Mouse (Mus musculus) lung, embryonic 14.5 days (tissue): ENCODE measurements around the gene Polr3gl. TPM values are rescaled to one million over a fixed set of nuclear protein-coding genes. Genes with fewer than 3 reads are reported as not detected.
"Not testable (repeated sequence)": the region's sequence is repeated elsewhere in the genome, so short reads cannot be mapped to it uniquely, and the experiment has no call there.

Experiments
- ATAC-seq: fragments of 200-750 bp; cut with Nextera tagmentation; 2 replicates; pipeline ENCODE4 v1.8.0; 2017; ENCODE audit warnings: mild to moderate bottlenecking, moderate TSS enrichment, moderate library complexity; ENCODE audit not compliant: insufficient read depth
- DNase-seq: peaks from one replicate; pipeline ENCODE4 v3.0.0-alpha.2; 2015
- H3K27ac ChIP-seq: fragments of 300-500 bp; sonication (generic); 2 replicates; pipeline ENCODE4 v1.5.1; 2014; ENCODE audit warnings: low read depth, mild to moderate bottlenecking, moderate library complexity
- H3K27me3 ChIP-seq: fragments of 300-500 bp; sonication (generic); 2 replicates; pipeline ENCODE4 v1.6.1; 2014; ENCODE audit warnings: low read length, control low read depth; ENCODE audit not compliant: insufficient read depth
- H3K36me3 ChIP-seq: fragments of 300-500 bp; sonication (generic); 2 replicates; pipeline ENCODE4 v1.6.1; 2014; ENCODE audit warnings: control low read depth; ENCODE audit not compliant: insufficient read depth
- H3K4me1 ChIP-seq: fragments of 300-500 bp; sonication (generic); 2 replicates; pipeline ENCODE4 v1.6.1; 2014; ENCODE audit warnings: antibody characterized with exemption, control low read depth; ENCODE audit not compliant: insufficient read depth
- H3K4me2 ChIP-seq: fragments of 300-500 bp; sonication (generic); 2 replicates; pipeline ENCODE4 v1.6.1; 2014; ENCODE audit warnings: mild to moderate bottlenecking
- H3K4me3 ChIP-seq: fragments of 300-500 bp; sonication (generic); 2 replicates; pipeline ENCODE4 v1.5.1; 2014; ENCODE audit warnings: low read depth, low read length
- H3K9ac ChIP-seq: fragments of 300-500 bp; sonication (generic); 2 replicates; pipeline ENCODE4 v1.6.1; 2014
- H3K9me3 ChIP-seq: fragments of 300-500 bp; sonication (generic); 2 replicates; pipeline ENCODE4 v1.6.1; 2016; ENCODE audit warnings: low read depth, low read length, control low read depth
- CTCF ChIP-seq: IDR thresholded peaks from 2 replicates; pipeline ENCODE4 v1.5.1; 2016; ENCODE audit warnings: antibody characterized with exemption, low read depth
- WGBS: fragments of 180-500 bp; shearing (Covaris S2); extraction: QIAGEN DNeasy Blood & Tissue Kit; methylation state at CpG from one replicate; pipeline ENCODE4 v1.1.7; 2014; 5-methylcytosine and 5-hydroxymethylcytosine counted together
- polyA plus RNA-seq: library from polyadenylated mRNA; unstranded; fragments of >200 nt; fragmentation: Nextera tagmentation; extraction: Ambion mirVana; gene quantifications from 2 replicates; pipeline ENCODE4 v1.2.1, GENCODE M21; 2014

Gene Polr3gl
- polyA plus RNA-seq, 1 experiment from 2014 or later, result 22.9 TPM

DNA sequence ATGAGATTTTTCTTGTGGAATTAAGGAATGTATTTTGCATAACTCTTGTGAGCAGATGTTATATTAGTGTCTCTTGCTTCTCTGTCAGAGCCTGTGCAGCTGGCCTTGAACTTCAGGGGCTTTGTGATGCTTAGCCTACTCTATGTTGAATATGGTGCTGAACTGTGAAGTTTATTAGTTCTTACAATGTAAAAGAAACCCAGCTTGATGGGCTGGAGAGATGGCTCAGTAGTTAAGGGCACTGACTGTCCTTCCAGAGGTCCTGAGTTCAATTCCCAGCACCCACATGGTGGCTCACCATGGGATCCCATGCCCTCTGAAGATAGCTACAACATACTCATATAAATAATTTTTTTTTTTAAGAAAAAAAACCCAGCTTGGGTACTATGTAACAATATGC is 38.1 kb upstream of the Polr3gl start:
- H3K27me3 ChIP-seq, result no peaks in the 10 kb centered on the region
- DNase-seq (no peak), ATAC-seq (no peak)
- no peak for TF ChIP-seq CTCF
- peaks cover 8% of the 10 kb centered on the region; the same call in 1 of the 2 replicates for H3K4me1 ChIP-seq
- H3K4me3 ChIP-seq, result no peak overlapping the region
- H3K4me2 ChIP-seq, result no peak overlapping the region
- H3K9ac ChIP-seq, result no peak overlapping the region
- H3K27ac ChIP-seq, result no peak overlapping the region
- no peaks in the 10 kb centered on the region for H3K9me3 ChIP-seq
- H3K36me3 ChIP-seq, result peaks cover 32% of the 10 kb centered on the region

- no peak for TF ChIP-seq CTCF
- no peaks in the 10 kb centered on the region for H3K9me3 ChIP-seq
Measured at GRCm38 (mm10) chr3:96629729-96630600, 36.0 kb upstream of the Polr3gl start, which contains the start of gene Rbm8a. Rbm8a (plus strand) TSS chr3:96629933.

DNA sequence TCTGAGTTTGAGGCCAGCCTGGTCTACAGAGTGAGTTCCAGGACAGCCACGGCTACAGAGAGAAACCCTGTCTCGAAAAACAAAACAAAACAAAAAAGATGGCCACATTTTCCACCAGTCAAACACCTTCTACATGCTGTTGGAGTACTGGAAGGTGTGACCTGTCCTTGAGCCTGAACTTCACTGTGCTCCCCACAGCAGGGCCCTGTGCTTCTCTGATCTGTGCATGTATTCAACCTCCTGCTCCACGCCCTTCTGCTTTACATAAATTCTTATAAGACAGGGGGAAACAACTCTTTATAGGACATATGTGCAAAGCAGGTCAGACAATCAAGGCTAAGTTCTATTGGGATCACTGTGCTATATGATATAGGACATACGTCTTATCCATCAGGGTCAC is 29.2 kb upstream of the Polr3gl start:
- Histone ChIP-seq H3K4me3 (no peak overlapping the region), H3K27ac (no peak overlapping the region), H3K9me3 (no peaks in the 10 kb centered on the region), H3K9ac (no peak overlapping the region), H3K27me3 (no peaks in the 10 kb centered on the region), H3K4me2 (no peak overlapping the region), H3K4me1 (no peaks in the 10 kb centered on the region), H3K36me3 (peaks cover 50% of the 10 kb centered on the region)
- ATAC-seq (no peak), DNase-seq (no peak)
- WGBS, result 92% methylated on average over 4 of the region's 4 CpGs
- TF ChIP-seq CTCF, result no peak

More at GRCm38 (mm10) chr3:96629729-96630600, 36.0 kb upstream of the Polr3gl start, which contains the start of gene Rbm8a:
- peak; percentile 100 for DNase-seq
- Histone ChIP-seq H3K9ac (peak within 1 kb of the TSS; percentile 79), H3K36me3 (peaks cover 33% of the 10 kb centered on the region), H3K4me2 (peak within 1 kb of the TSS; percentile 75), H3K27me3 (no peaks in the 10 kb centered on the region), H3K4me1 (0 out of 2 replicates have a peak, but pooled peaks cover 3% of the 10 kb centered on the region), H3K4me3 (peak within 1 kb of the TSS; percentile 67), H3K27ac (peak within 1 kb of the TSS; percentile 86)
- peak; percentile 95 for ATAC-seq
- under 1% methylated on average over 48 of the region's 48 CpGs for WGBS

GRCm38 (mm10) chr3:96617941-96618340 is 24.0 kb upstream of the Polr3gl start:
- TF ChIP-seq CTCF, result no peak
- ATAC-seq (no peak), DNase-seq (no peak)
- 87% methylated on average over 3 of the region's 3 CpGs for WGBS
- Histone ChIP-seq H3K27ac (no peak overlapping the region), H3K4me3 (no peak overlapping the region), H3K9me3 (no peaks in the 10 kb centered on the region), H3K36me3 (peaks cover 54% of the 10 kb centered on the region), H3K9ac (no peak overlapping the region), H3K4me2 (no peak overlapping the region), H3K27me3 (no peaks in the 10 kb centered on the region), H3K4me1 (no peaks in the 10 kb centered on the region)

DNA sequence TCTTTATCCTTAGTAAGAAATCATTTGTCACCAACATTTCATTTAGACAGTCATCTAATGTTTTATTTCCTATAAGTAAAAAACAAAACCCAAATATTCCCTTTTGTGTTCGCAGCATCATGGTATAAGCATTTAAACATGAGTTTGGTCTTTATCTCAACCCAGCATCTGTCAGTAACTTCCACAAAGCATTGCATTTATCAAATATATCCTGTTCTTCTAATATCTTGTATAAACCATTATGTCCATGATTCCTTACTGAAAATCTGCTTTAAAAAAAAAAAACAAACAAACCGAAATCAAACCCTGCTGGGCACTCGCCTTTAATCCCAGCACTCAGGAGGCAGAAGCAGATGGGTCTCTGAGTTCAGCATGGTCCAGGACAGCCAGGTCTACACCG is 12.6 kb upstream of the Polr3gl start:
- DNase-seq (no peak), ATAC-seq (no peak)
- no peak overlapping the region for H3K4me3 ChIP-seq
- no peaks in the 10 kb centered on the region for H3K9me3 ChIP-seq
- H3K27me3 ChIP-seq, result no peaks in the 10 kb centered on the region
- WGBS, result 75% methylated on average over 4 of the region's 4 CpGs
- TF ChIP-seq CTCF, result no peak
- H3K9ac ChIP-seq, result no peak overlapping the region
- H3K27ac ChIP-seq, result no peak overlapping the region
- no peak overlapping the region for H3K4me2 ChIP-seq
- H3K4me1 ChIP-seq, result no peaks in the 10 kb centered on the region
- H3K36me3 ChIP-seq, result no peaks in the 10 kb centered on the region

GRCm38 (mm10) chr3:96606007-96606406 is 12.0 kb upstream of the Polr3gl start:
- not testable (repeated sequence) for ATAC-seq, H3K4me1 ChIP-seq, H3K9me3 ChIP-seq, H3K27me3 ChIP-seq, DNase-seq, H3K36me3 ChIP-seq, H3K27ac ChIP-seq, H3K4me3 ChIP-seq, H3K4me2 ChIP-seq, H3K9ac ChIP-seq
- 91% methylated on average over 3 of the region's 4 CpGs for WGBS

- no peak overlapping the region; the same call in 1 of the 2 replicates for H3K27ac ChIP-seq
- 54% methylated on average over 5 of the region's 5 CpGs for WGBS
- H3K27me3 ChIP-seq, result 0 out of 2 replicates have a peak, but pooled peaks cover 7% of the 10 kb centered on the region
- H3K36me3 ChIP-seq, result no peaks in the 10 kb centered on the region
- TF ChIP-seq CTCF, result no peak
- H3K9me3 ChIP-seq, result no peaks in the 10 kb centered on the region
- DNase-seq (peak; percentile 30), ATAC-seq (no peak)
- H3K4me1 ChIP-seq, result no peaks in the 10 kb centered on the region
- H3K4me3 ChIP-seq, result peak overlapping the region; percentile 67
- peak overlapping the region; percentile 67 for H3K4me2 ChIP-seq
- peak overlapping the region; percentile 82; the same call in 1 of the 2 replicates for H3K9ac ChIP-seq
Measured at GRCm38 (mm10) chr3:96603311-96603710, 9.3 kb upstream of the Polr3gl start.
